Mouse (Mus musculus) megakaryocyte, embryonic 14.5 days (primary cell): ENCODE measurements around the gene Rptor.

Experiments
- FLI1 ChIP-seq: IDR thresholded peaks from 2 replicates; pipeline ENCODE4 v1.6.1; 2012; ENCODE audit warnings: low read length, inconsistent platforms, mixed read lengths
- GATA1 ChIP-seq: IDR thresholded peaks from 3 replicates; pipeline ENCODE4 v1.6.1; 2012; ENCODE audit warnings: mixed read lengths, low read length, inconsistent platforms, borderline replicate concordance

GRCm38 (mm10) chr11:119744436-119744835, 141.7 kb downstream of the Rptor start:
- TF ChIP-seq FLI1 = no peak
- no peak for TF ChIP-seq GATA1
